Mouse (Mus musculus) liver, embryonic 14.5 days (tissue): ENCODE data around the gene Kirrel3. TPM values are rescaled to one million over a fixed set of nuclear protein-coding genes. Genes with fewer than 3 reads are reported as not detected.

Experiments
- ATAC-seq: fragments of 200-750 bp; cut with Nextera tagmentation; 2 replicates; pipeline ENCODE4 v1.8.0; 2017; ENCODE audit warnings: moderate number of reproducible peaks, mild to moderate bottlenecking, moderate library complexity; ENCODE audit not compliant: insufficient read depth
- DNase-seq, 3 experiments: peaks; one replicate each; pipeline ENCODE4 v3.0.0-alpha.2; 2012 to 2013; ENCODE audit warnings: low read depth in 3 of 3, low spot score in 3 of 3
- H3K27ac ChIP-seq: fragments of 300-500 bp; sonication (generic); 2 replicates; pipeline ENCODE4 v1.5.1; 2014; ENCODE audit warnings: moderate library complexity, mild to moderate bottlenecking, control low read depth, inconsistent platforms
- H3K27me3 ChIP-seq: fragments of 300-500 bp; sonication (generic); 2 replicates; pipeline ENCODE4 v1.6.1; 2014; ENCODE audit warnings: mild to moderate bottlenecking, low read length, moderate library complexity; ENCODE audit not compliant: control insufficient read depth, insufficient read depth
- H3K36me3 ChIP-seq: fragments of 300-500 bp; sonication (generic); replicated peaks from 2 replicates; pipeline ENCODE4 v1.6.1; 2014; ENCODE audit warnings: low read depth; ENCODE audit not compliant: control insufficient read depth, insufficient read depth
- H3K4me1 ChIP-seq, 2 experiments: fragments of 200-500 bp in 1 of 2; fragments of 300-500 bp in 1 of 2; sonication (generic) in 1 of 2; replicated peaks; 2 replicates each; pipeline ENCODE4 v1.6.1; 2012 to 2014; ENCODE audit warnings: antibody characterized with exemption in 1 of 2, inconsistent platforms in 1 of 2, low read length in 1 of 2; ENCODE audit not compliant: control insufficient read depth in 2 of 2, insufficient read depth in 2 of 2
- H3K4me2 ChIP-seq: fragments of 300-500 bp; sonication (generic); 2 replicates; pipeline ENCODE4 v1.6.1; 2014; ENCODE audit warnings: low read depth, mild to moderate bottlenecking, control low read depth, moderate library complexity
- H3K4me3 ChIP-seq, 2 experiments: fragments of 200-500 bp in 1 of 2; fragments of 300-500 bp in 1 of 2; sonication (generic) in 1 of 2; 2 replicates each; pipeline ENCODE4 v1.5.1; 2012 to 2014; ENCODE audit warnings: low read depth in 2 of 2, low read length in 2 of 2, mild to moderate bottlenecking in 2 of 2, control low read depth in 1 of 2, inconsistent platforms in 1 of 2, moderate library complexity in 1 of 2; ENCODE audit not compliant: insufficient read depth in 1 of 2
- H3K9ac ChIP-seq: fragments of 300-500 bp; sonication (generic); replicated peaks from 2 replicates; pipeline ENCODE4 v1.6.1; 2014; ENCODE audit warnings: mild to moderate bottlenecking, control low read depth, moderate library complexity
- H3K9me3 ChIP-seq: fragments of 300-500 bp; sonication (generic); 2 replicates; pipeline ENCODE4 v1.6.1; 2016; ENCODE audit warnings: low read length, mixed read lengths; ENCODE audit not compliant: control insufficient read depth
- CTCF ChIP-seq: IDR thresholded peaks from 2 replicates; pipeline ENCODE4 v1.5.1; 2016; ENCODE audit warnings: antibody characterized with exemption, low read depth, control low read depth
- EP300 ChIP-seq: IDR thresholded peaks from 2 replicates; pipeline ENCODE4 v1.6.1; 2016; ENCODE audit warnings: antibody characterized with exemption, low read depth
- whole genome bisulfite sequencing: fragments of 180-500 bp; shearing (Covaris S2); extraction: QIAGEN DNeasy Blood & Tissue Kit; methylation state at CpG from one replicate; pipeline ENCODE4 v1.1.7; 2014; ENCODE audit not compliant: insufficient replicate concordance; 5-methylcytosine and 5-hydroxymethylcytosine counted together
- polyA plus RNA-seq, 2 experiments: library from polyadenylated mRNA; depleted of rRNA in 1 of 2; stranded (reverse) in 1 of 2; unstranded in 1 of 2; fragments of >200 nt; fragmentation: Nextera tagmentation in 1 of 2; extraction: Ambion mirVana in 1 of 2; gene quantifications; 2 replicates each; pipeline versions ENCODE4 v1.2.1 to v1.2.3; 2012 to 2014

Gene Kirrel3
- polyA plus RNA-seq, 2 experiments, result 0.08 TPM; not detected in 1

DNA sequence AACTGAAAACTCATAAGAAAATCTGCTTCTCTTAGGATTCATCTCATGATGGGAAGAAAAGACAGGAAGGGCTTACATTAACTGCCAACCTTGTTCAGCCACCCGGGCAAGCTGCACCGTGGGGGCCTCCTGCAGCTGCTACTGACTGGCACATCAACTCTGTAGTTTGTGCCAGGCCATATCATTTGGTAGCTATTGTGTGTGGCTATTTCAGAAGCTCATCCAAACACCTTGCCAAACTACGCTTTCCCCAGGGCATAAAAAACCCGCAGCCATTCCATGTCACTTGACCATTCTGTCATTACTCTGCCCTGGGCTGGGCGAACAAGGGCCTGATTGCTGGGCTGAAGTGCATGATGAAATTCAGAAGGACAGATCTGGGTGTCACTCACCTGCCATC is 453.9 kb downstream of the Kirrel3 start:
- no peak overlapping the region for H3K4me2 ChIP-seq
- no peaks in the 10 kb centered on the region for H3K27me3 ChIP-seq
- H3K27ac ChIP-seq, result no peak overlapping the region
- WGBS, result 64% methylated on average over 5 of the region's 5 CpGs
- no peaks in the 10 kb centered on the region for H3K36me3 ChIP-seq
- H3K9me3 ChIP-seq, result no peaks in the 10 kb centered on the region
- H3K4me1 ChIP-seq, result no peaks in the 10 kb centered on the region
- H3K9ac ChIP-seq, result no peak overlapping the region
- TF ChIP-seq CTCF (no peak), EP300 (no peak)
- H3K4me3 ChIP-seq, result no peak overlapping the region
- ATAC-seq (no peak), DNase-seq (no peak)

DNA sequence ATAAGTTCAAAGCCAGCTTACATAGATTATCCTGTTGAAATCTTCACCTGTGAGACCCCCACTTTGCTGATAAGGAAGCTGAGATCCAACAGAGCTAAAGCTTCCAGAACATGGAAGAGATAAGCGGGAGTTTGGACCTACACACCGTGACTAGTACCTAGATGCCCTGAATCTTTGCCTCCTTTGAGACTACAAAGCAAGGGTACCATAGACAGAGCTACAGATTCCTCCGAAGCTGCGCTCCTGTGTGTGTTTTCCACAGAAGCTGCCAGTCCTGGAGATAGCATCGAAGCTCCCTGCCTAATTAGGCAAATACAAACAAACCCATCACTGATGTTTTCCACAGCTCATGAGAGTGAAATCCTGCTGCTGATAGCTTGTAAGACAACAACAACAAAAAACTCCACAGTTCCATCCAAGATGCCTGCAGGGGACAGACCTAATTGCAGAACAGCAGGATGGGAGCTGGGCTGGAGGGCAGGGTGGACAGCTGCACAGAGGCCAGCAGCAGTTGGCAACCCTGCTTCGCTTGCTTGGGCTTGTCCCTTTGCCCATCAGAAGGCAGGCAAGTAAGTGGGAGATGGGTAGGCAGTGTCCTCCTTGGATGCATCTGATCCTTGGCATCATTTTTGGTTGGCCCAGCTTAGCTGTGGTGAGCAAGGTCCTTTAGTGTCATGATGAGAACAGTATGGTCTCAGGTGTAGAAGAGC is 456.6 kb downstream of the Kirrel3 start:
- Histone ChIP-seq H3K27ac (no peak overlapping the region), H3K4me1 (no peaks in the 10 kb centered on the region), H3K36me3 (no peaks in the 10 kb centered on the region), H3K9me3 (no peaks in the 10 kb centered on the region), H3K9ac (no peak overlapping the region), H3K4me2 (no peak overlapping the region), H3K27me3 (no peaks in the 10 kb centered on the region), H3K4me3 (no peak overlapping the region)
- 50% methylated on average over 6 of the region's 6 CpGs for WGBS
- DNase-seq, result no peak
- TF ChIP-seq EP300 (no peak), CTCF (no peak)
- no peak for ATAC-seq

DNA sequence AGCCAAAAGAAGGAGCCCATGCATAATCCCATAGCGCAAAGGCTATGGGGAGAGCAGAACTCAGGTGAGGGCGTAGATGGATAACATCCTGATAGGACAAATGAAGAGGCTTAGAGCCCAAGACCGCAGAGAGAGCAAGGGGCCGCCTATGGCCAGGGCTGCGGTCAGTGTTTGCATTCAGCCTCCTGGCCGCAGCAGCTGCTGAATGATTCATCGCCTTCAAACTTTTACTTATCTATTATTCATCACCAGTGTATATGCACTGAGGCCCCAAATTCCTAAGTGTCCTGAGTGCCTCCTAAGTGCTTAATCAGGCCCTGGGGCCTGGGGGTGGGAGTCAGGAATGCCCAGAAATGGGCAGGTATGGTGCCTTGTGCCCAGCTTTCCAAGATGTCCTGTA is 457.3 kb downstream of the Kirrel3 start:
- ATAC-seq, result no peak
- no peaks in the 10 kb centered on the region for H3K4me1 ChIP-seq
- H3K36me3 ChIP-seq, result no peaks in the 10 kb centered on the region
- no peak for DNase-seq
- TF ChIP-seq EP300 (no peak), CTCF (no peak)
- no peaks in the 10 kb centered on the region for H3K27me3 ChIP-seq
- 67% methylated on average over 7 of the region's 7 CpGs for WGBS
- H3K9me3 ChIP-seq, result no peaks in the 10 kb centered on the region
- no peak overlapping the region for H3K4me3 ChIP-seq
- no peak overlapping the region for H3K27ac ChIP-seq
- H3K4me2 ChIP-seq, result no peak overlapping the region
- no peak overlapping the region for H3K9ac ChIP-seq

DNA sequence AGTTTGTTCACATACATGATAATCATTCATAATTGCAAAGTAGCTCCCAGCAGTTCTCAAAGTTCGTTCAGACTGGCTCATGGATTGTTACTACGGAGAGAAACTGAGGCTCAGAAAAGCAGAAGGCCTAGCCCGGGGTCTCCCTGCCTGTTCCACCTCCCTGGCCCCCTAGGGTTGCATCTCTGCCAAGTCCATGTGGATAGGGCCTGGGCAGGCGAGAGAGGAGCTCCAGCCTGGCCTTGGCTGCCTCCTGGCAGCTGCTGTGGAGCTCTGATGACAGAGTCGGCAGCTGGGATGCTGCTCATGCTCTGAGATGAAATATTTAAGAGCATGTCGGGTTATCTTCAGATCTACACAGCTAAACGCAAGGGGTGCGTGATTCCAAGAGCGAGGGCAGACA is 459.6 kb downstream of the Kirrel3 start:
- no peak overlapping the region for H3K4me2 ChIP-seq
- DNase-seq, result no peak
- H3K27ac ChIP-seq, result no peak overlapping the region
- ATAC-seq, result no peak
- no peak overlapping the region for H3K4me3 ChIP-seq
- no peak overlapping the region for H3K9ac ChIP-seq
- TF ChIP-seq EP300 (no peak), CTCF (no peak)
- H3K36me3 ChIP-seq, result no peaks in the 10 kb centered on the region
- no peaks in the 10 kb centered on the region for H3K9me3 ChIP-seq
- WGBS, result 60% methylated on average over 9 of the region's 9 CpGs
- no peaks in the 10 kb centered on the region for H3K4me1 ChIP-seq
- H3K27me3 ChIP-seq, result no peaks in the 10 kb centered on the region

DNA sequence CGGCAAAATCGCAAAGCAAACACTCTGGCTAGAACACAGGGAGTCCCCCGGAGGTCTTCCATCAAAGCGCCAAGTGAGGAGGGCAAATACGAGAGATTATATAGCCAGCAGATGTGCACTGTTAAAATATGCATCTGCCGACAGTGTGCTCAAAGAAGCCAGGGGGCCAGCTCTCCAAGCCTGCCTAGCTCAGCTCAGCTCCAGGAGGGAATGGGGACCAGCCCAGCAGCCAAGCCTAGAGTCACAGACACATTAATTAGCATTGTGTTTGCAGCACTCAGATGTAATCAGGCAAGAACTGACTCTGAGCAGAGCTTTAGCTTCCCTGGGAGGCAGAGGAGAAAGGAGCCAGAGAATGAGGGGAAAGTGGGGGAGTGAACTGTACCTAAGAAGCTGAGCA is 461.6 kb downstream of the Kirrel3 start:
- Histone ChIP-seq H3K4me2 (no peak overlapping the region), H3K4me3 (no peak overlapping the region), H3K4me1 (no peaks in the 10 kb centered on the region), H3K27ac (no peak overlapping the region), H3K36me3 (no peaks in the 10 kb centered on the region), H3K27me3 (no peaks in the 10 kb centered on the region), H3K9me3 (no peaks in the 10 kb centered on the region), H3K9ac (no peak overlapping the region)
- DNase-seq (no peak), ATAC-seq (no peak)
- TF ChIP-seq CTCF (no peak), EP300 (no peak)
- 34% methylated on average over 6 of the region's 6 CpGs for WGBS
